Mouse (Mus musculus): ENCODE results near the gene Olfr1086. TPM values are rescaled to one million over a fixed set of nuclear protein-coding genes. Genes with fewer than 3 reads are reported as not detected.
"Not testable (repeated sequence)": the region's sequence is repeated elsewhere in the genome, so short reads cannot be mapped to it uniquely, and the experiment has no call there.

Olfr1086 gene
- polyA plus RNA-seq (2015; fragmentation: Nextera tagmentation; extraction: Ambion mirVana): not detected in 2 replicates

DNA sequence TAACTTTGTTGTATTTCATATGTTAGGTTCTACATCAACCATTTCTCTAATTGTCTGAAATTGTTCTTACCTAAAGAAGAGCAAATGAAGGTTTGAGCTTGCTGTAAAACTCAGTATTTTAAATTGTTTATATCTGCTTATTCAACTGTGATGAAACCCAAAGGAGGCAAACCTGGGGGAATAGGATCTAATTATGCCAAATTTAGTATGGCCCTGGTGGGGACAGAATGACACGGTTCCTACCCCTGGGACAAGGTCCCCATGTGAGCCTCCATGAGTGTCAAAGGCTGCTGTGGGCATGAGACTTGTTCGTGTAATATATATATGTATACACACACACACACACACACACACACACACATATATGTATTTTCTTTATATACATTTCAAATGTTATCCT lies at the start of gene Olfr1086:
TSS of gene Olfr1086 (minus strand) at position 101 of the 400 bp plus-strand sequence.
- H3K9me3 ChIP-seq (ENCODE audit: control insufficient read depth): no peaks in the 10 kb centered on the region
- H3K4me2 ChIP-seq (replicated peaks; ENCODE audit: low read depth): no peak within 1 kb of the TSS
- no peak within 1 kb of the TSS for H3K4me3 ChIP-seq (ENCODE audit: low read depth, low read length)
- H3K27ac ChIP-seq (ENCODE audit: low read depth, low read length): no peak within 1 kb of the TSS
- ATAC-seq: no peak
- no peaks in the 10 kb centered on the region for H3K27me3 ChIP-seq (replicated peaks; ENCODE audit: control insufficient read depth, insufficient read depth, low read length)
- no peaks in the 10 kb centered on the region for H3K36me3 ChIP-seq (ENCODE audit: control insufficient read depth, insufficient read depth)
- no peak for TF ChIP-seq CTCF (IDR thresholded peaks at IDR 0.05; ENCODE audit: low read depth)
- H3K9ac ChIP-seq (ENCODE audit: low read depth, low read length): no peak within 1 kb of the TSS
- no peaks in the 10 kb centered on the region for H3K4me1 ChIP-seq (replicated peaks; ENCODE audit: control insufficient read depth, insufficient read depth, low read length)
- 84% methylated on average over 2 of the region's 2 CpGs for WGBS

DNA sequence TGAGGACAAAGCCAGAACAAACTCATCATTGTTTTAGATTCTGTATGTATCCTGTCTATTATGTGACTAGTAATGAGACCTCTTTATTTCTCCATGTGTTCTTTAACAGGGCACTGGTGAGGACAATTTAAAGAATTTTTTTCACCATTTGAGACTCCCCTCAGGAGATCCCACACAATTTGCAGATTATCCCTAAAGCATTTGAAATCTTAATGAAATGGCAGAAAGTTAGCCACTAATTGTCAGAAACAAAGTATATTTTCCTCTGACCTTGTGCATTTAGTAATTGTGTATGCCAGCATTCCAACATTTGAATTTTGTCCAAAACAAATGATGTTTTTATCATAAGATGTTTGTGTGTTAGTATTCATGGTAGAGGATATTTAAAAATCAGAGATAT lies 18.4 kb upstream of the Olfr1086 start, which contains the start of gene Olfr1087:
TSS of gene Olfr1087 (minus strand) at position 101 of the 400 bp plus-strand sequence.
- ATAC-seq: no peak
- TF ChIP-seq CTCF (IDR thresholded peaks at IDR 0.05; ENCODE audit: low read depth): no peak

DNA sequence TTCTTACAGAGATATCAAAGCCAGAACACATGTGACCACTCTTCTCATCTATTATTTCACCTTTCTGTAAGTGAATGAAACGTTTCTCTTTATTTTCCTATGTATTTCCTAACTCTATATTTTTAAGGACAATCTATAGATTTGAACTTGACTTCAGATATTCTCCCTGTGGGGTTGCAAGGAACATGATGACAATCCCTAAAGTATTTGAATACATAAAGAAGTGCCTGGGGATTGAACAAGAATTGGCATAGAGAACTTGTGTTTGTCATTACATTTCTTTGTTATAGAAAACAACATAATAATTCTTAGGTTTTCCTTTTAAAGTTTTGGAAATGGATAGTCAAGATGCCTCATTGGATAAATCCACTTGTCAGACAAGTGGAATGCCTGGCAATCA lies 18.0 kb downstream of the Olfr1086 start, which contains the start of gene Olfr1085:
TSS of gene Olfr1085 (minus strand) at position 101 of the 400 bp plus-strand sequence.
- Histone ChIP-seq H3K4me3 (ENCODE audit: low read depth, low read length) (no peak within 1 kb of the TSS), H3K36me3 (ENCODE audit: control insufficient read depth, insufficient read depth) (no peaks in the 10 kb centered on the region), H3K4me2 (replicated peaks; ENCODE audit: low read depth) (no peak within 1 kb of the TSS), H3K27me3 (replicated peaks; ENCODE audit: control insufficient read depth, insufficient read depth, low read length) (no peaks in the 10 kb centered on the region), H3K9me3 (ENCODE audit: control insufficient read depth) (no peaks in the 10 kb centered on the region), H3K27ac (ENCODE audit: low read depth, low read length) (no peak within 1 kb of the TSS), H3K4me1 (replicated peaks; ENCODE audit: control insufficient read depth, insufficient read depth, low read length) (no peaks in the 10 kb centered on the region), H3K9ac (ENCODE audit: low read depth, low read length) (no peak within 1 kb of the TSS)
- TF ChIP-seq CTCF (IDR thresholded peaks at IDR 0.05; ENCODE audit: low read depth): no peak
- 25% methylated on average over 1 of the region's 1 CpGs for WGBS
- no peak for ATAC-seq

More for the DNA sequence above, 18.4 kb upstream of the Olfr1086 start, which contains the start of gene Olfr1087:
- Histone ChIP-seq H3K27me3 (replicated peaks; ENCODE audit: control insufficient read depth, insufficient read depth, low read length) (no peaks in the 10 kb centered on the region), H3K9ac (ENCODE audit: low read depth, low read length) (no peak within 1 kb of the TSS), H3K9me3 (ENCODE audit: control insufficient read depth) (no peaks in the 10 kb centered on the region), H3K36me3 (ENCODE audit: control insufficient read depth, insufficient read depth) (no peaks in the 10 kb centered on the region), H3K4me2 (replicated peaks; ENCODE audit: low read depth) (no peak within 1 kb of the TSS), H3K4me3 (ENCODE audit: low read depth, low read length) (no peak within 1 kb of the TSS), H3K4me1 (replicated peaks; ENCODE audit: control insufficient read depth, insufficient read depth, low read length) (no peaks in the 10 kb centered on the region), H3K27ac (ENCODE audit: low read depth, low read length) (no peak within 1 kb of the TSS)

DNA sequence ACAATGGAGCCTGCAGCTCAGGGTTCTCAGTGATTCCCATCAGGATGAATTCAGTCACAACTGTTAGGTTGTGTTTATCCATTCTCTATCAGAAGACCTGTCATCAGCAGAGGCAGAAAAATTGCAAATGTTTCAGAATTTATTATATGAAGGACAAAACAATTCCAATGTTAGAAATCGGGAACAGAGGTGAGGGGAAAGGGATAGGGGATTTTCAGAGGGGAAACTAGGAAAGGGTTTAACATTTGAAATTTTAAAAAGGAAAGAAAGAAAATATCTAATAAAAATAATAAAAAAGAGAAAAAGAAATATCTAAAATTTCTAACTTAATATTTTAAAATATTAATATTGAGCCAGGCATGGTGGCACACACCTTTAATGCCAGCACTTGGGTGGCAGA lies 40.3 kb downstream of the Olfr1086 start, which contains the start of gene Olfr1084:
TSS of gene Olfr1084 (minus strand) at position 101 of the 400 bp plus-strand sequence.
- not testable (repeated sequence) for H3K4me3 ChIP-seq (ENCODE audit: low read depth, low read length); H3K27ac ChIP-seq (ENCODE audit: low read depth, low read length); H3K4me1 ChIP-seq (replicated peaks; ENCODE audit: control insufficient read depth, insufficient read depth, low read length); H3K4me2 ChIP-seq (replicated peaks; ENCODE audit: low read depth); H3K36me3 ChIP-seq (ENCODE audit: control insufficient read depth, insufficient read depth); H3K27me3 ChIP-seq (replicated peaks; ENCODE audit: control insufficient read depth, insufficient read depth, low read length); H3K9ac ChIP-seq (ENCODE audit: low read depth, low read length); ATAC-seq; H3K9me3 ChIP-seq (ENCODE audit: control insufficient read depth)
- WGBS: 70% methylated on average over 1 of the region's 1 CpGs

Other genes starting within 250 kb of the Olfr1086 start
- not detected in 2 replicates for gene Olfr1065, start 229.5 kb downstream of the Olfr1086 start, polyA plus RNA-seq (2015; fragmentation: Nextera tagmentation; extraction: Ambion mirVana)
- gene Olfr1066, start 223.8 kb downstream of the Olfr1086 start, polyA plus RNA-seq (2015; fragmentation: Nextera tagmentation; extraction: Ambion mirVana): not detected in 2 replicates
- gene Olfr228, start 192.7 kb downstream of the Olfr1086 start, polyA plus RNA-seq (2015; fragmentation: Nextera tagmentation; extraction: Ambion mirVana): not detected in 2 replicates
- gene Olfr1076, start 171.6 kb downstream of the Olfr1086 start, polyA plus RNA-seq (2015; fragmentation: Nextera tagmentation; extraction: Ambion mirVana): not detected in 2 replicates
- gene Olfr1079, start 137.6 kb downstream of the Olfr1086 start, polyA plus RNA-seq (2015; fragmentation: Nextera tagmentation; extraction: Ambion mirVana): not detected in 2 replicates
- not detected in 2 replicates for gene Olfr1080, start 121.9 kb downstream of the Olfr1086 start, polyA plus RNA-seq (2015; fragmentation: Nextera tagmentation; extraction: Ambion mirVana)
- gene Olfr1082, start 81.1 kb downstream of the Olfr1086 start, polyA plus RNA-seq (2015; fragmentation: Nextera tagmentation; extraction: Ambion mirVana): not detected in 2 replicates
- gene Olfr1084, start 40.4 kb downstream of the Olfr1086 start, polyA plus RNA-seq (2015; fragmentation: Nextera tagmentation; extraction: Ambion mirVana): not detected in 2 replicates
- gene Olfr1085, start 18.1 kb downstream of the Olfr1086 start, polyA plus RNA-seq (2015; fragmentation: Nextera tagmentation; extraction: Ambion mirVana): not detected in 2 replicates
- not detected in 2 replicates for gene Olfr1087, start 18.3 kb upstream of the Olfr1086 start, polyA plus RNA-seq (2015; fragmentation: Nextera tagmentation; extraction: Ambion mirVana)
- gene Olfr1089, start 53.6 kb upstream of the Olfr1086 start, polyA plus RNA-seq (2015; fragmentation: Nextera tagmentation; extraction: Ambion mirVana): not detected in 2 replicates
- not detected in 2 replicates for gene Olfr1090, start 78.9 kb upstream of the Olfr1086 start, polyA plus RNA-seq (2015; fragmentation: Nextera tagmentation; extraction: Ambion mirVana)
- not detected in 2 replicates for gene Olfr1093, start 102.4 kb upstream of the Olfr1086 start, polyA plus RNA-seq (2015; fragmentation: Nextera tagmentation; extraction: Ambion mirVana)
- gene Olfr141, start 129.9 kb upstream of the Olfr1086 start, polyA plus RNA-seq (2015; fragmentation: Nextera tagmentation; extraction: Ambion mirVana): not detected in 2 replicates
- not detected in 2 replicates for gene Olfr1094, start 144.6 kb upstream of the Olfr1086 start, polyA plus RNA-seq (2015; fragmentation: Nextera tagmentation; extraction: Ambion mirVana)
- not detected in 2 replicates for gene Olfr1095, start 171.6 kb upstream of the Olfr1086 start, polyA plus RNA-seq (2015; fragmentation: Nextera tagmentation; extraction: Ambion mirVana)
- not detected in 2 replicates for gene Gm13723, start 194.7 kb upstream of the Olfr1086 start, polyA plus RNA-seq (2015; fragmentation: Nextera tagmentation; extraction: Ambion mirVana)
- gene Olfr1097, start 212.1 kb upstream of the Olfr1086 start, polyA plus RNA-seq (2015; fragmentation: Nextera tagmentation; extraction: Ambion mirVana): not detected in 2 replicates
- not detected in 2 replicates for gene Olfr1098, start 244.5 kb upstream of the Olfr1086 start, polyA plus RNA-seq (2015; fragmentation: Nextera tagmentation; extraction: Ambion mirVana)